Mouse (Mus musculus) heart, postnatal 0 days (tissue): ENCODE data around the gene Ifitm3.

ENCODE experiments used
- CTCF ChIP-seq: IDR thresholded peaks from 2 replicates; pipeline ENCODE4 v1.5.1; 2016; ENCODE audit warnings: antibody characterized with exemption, control low read depth, low read depth
- EP300 ChIP-seq: IDR thresholded peaks from 2 replicates; pipeline ENCODE4 v1.6.1; 2016; ENCODE audit warnings: antibody characterized with exemption, low read depth

DNA sequence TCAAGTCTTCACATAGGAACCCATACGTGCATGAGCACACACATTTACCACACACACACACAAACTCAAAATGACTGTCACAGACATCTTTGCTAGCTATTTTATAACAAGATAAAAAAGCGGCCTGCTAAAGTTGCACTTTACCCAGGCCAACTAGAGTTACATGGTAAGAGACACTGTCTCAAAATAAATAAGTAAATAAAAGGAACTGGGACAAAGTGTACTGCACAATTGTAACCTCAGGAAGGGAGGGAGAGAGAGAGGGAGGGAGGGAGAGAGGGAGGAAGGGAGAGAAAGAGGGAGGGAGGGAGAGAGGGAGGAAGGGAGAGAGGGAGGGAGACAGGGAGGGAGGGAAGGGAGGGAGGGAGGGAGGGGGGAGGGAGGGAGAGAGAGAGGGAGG lies 41.9 kb upstream of the Ifitm3 start:
- TF ChIP-seq EP300 (no peak), CTCF (no peak)
